Mouse (Mus musculus) megakaryocyte progenitor cell, adult 5-6 weeks (primary cell): Measurements from ENCODE around the gene Hip1. TPM values are rescaled to one million over a fixed set of nuclear protein-coding genes. Genes with fewer than 3 reads are reported as not detected.

Experiments used
- ATAC-seq: replicated peaks from 2 replicates; pipeline ENCODE4 v1.8.0; 2016; ENCODE audit warnings: mild to moderate bottlenecking, moderate TSS enrichment, inconsistent platforms; ENCODE audit not compliant: poor library complexity
- total RNA-seq, 2 experiments: library from RNA; stranded (forward) in 1 of 2; stranded (reverse) in 1 of 2; fragments of 157-497, 149-512 nt in 1 of 2; fragments of 200-1000 nt in 1 of 2; gene quantifications; 2 replicates each; pipeline versions ENCODE4 v1.2.3 to v1.2.4; 2015 to 2017

Gene Hip1
- total RNA-seq (2015) (6.9 and 8.6 TPM in 2 replicates), total RNA-seq (2017) (9.4 and 10.6 TPM in 2 replicates)

GRCm38 (mm10) chr5:135544865-135545797 is at the start of gene Hip1:
Gene Hip1 (minus strand): TSS chr5:135545120.
- ATAC-seq, result peak; percentile 97

- no peak for ATAC-seq
Observed at GRCm38 (mm10) chr5:135589996-135590784, 45.3 kb upstream of the Hip1 start.

- no peak for ATAC-seq
Observed at GRCm38 (mm10) chr5:135587764-135588163, 42.8 kb upstream of the Hip1 start.

GRCm38 (mm10) chr5:135585691-135586090 is 40.8 kb upstream of the Hip1 start:
- no peak for ATAC-seq

- peak; percentile 20; the same call in 1 of the 2 replicates for ATAC-seq
Observed at GRCm38 (mm10) chr5:135582330-135582729, 37.4 kb upstream of the Hip1 start.

- no peak for ATAC-seq
Observed at GRCm38 (mm10) chr5:135579331-135579751, 34.4 kb upstream of the Hip1 start.

GRCm38 (mm10) chr5:135576055-135576454 is 31.1 kb upstream of the Hip1 start:
- no peak for ATAC-seq

- peak; percentile 71 for ATAC-seq
Observed at GRCm38 (mm10) chr5:135573006-135573405, 28.1 kb upstream of the Hip1 start, which contains the start of gene Ccl24. Gene Ccl24 (minus strand): TSS chr5:135573049.

- ATAC-seq, result peak; percentile 49
Observed at GRCm38 (mm10) chr5:135568698-135569097, 23.8 kb upstream of the Hip1 start.

- peak; percentile 45 for ATAC-seq
Observed at GRCm38 (mm10) chr5:135567556-135568265, 22.8 kb upstream of the Hip1 start.

- ATAC-seq, result no peak
Observed at GRCm38 (mm10) chr5:135563469-135563868, 18.5 kb upstream of the Hip1 start, which contains the start of gene Ccl26. Gene Ccl26 (minus strand): TSS chr5:135563569.

GRCm38 (mm10) chr5:135557671-135558070 is 12.8 kb upstream of the Hip1 start:
- ATAC-seq, result no peak

GRCm38 (mm10) chr5:135557051-135557450 is 12.1 kb upstream of the Hip1 start:
- no peak for ATAC-seq

- no peak for ATAC-seq
Observed at GRCm38 (mm10) chr5:135556259-135556658, 11.3 kb upstream of the Hip1 start.

GRCm38 (mm10) chr5:135551591-135551990 is 6.7 kb upstream of the Hip1 start:
- no peak; the same call in 1 of the 2 replicates for ATAC-seq

GRCm38 (mm10) chr5:135550910-135551309 is 6.0 kb upstream of the Hip1 start:
- ATAC-seq, result peak; percentile 79

GRCm38 (mm10) chr5:135547990-135548389 is 3.1 kb upstream of the Hip1 start:
- ATAC-seq, result no peak

GRCm38 (mm10) chr5:135544032-135544558 is 825 bp downstream of the Hip1 start:
- ATAC-seq, result no peak

GRCm38 (mm10) chr5:135537794-135538214 is 7.1 kb downstream of the Hip1 start:
- peak; percentile 59 for ATAC-seq

GRCm38 (mm10) chr5:135537326-135537725 is 7.6 kb downstream of the Hip1 start:
- ATAC-seq, result peak; percentile 98
